Mouse (Mus musculus) ES-Bruce4 (cell line): ENCODE measurements around the gene Rnf216. TPM values are rescaled to one million over a fixed set of nuclear protein-coding genes. Genes with fewer than 3 reads are reported as not detected.

Source experiments
- H3K27ac ChIP-seq: 2 replicates; pipeline ENCODE4 v1.5.1; 2012; ENCODE audit warnings: low read length, inconsistent platforms; ENCODE audit not compliant: insufficient read depth
- H3K27me3 ChIP-seq: 2 replicates; pipeline ENCODE4 v1.6.1; 2012; ENCODE audit warnings: mild to moderate bottlenecking, low read length, inconsistent platforms; ENCODE audit not compliant: control insufficient read depth, poor library complexity, insufficient read depth, severe bottlenecking
- H3K36me3 ChIP-seq: 2 replicates; pipeline ENCODE4 v1.6.1; 2012; ENCODE audit warnings: inconsistent platforms, mild to moderate bottlenecking, low read length, moderate library complexity; ENCODE audit not compliant: control insufficient read depth, poor library complexity, insufficient read depth, severe bottlenecking
- H3K4me1 ChIP-seq: one replicate; pipeline ENCODE4 v1.8.1; 2011; ENCODE audit warnings: low read length; ENCODE audit not compliant: control insufficient read depth, insufficient read depth
- H3K4me3 ChIP-seq: 2 replicates; pipeline ENCODE4 v1.5.1; 2011; ENCODE audit warnings: low read depth, mild to moderate bottlenecking, low read length
- H3K9ac ChIP-seq: 2 replicates; pipeline ENCODE4 v1.6.1; 2012; ENCODE audit warnings: low read depth, mild to moderate bottlenecking, inconsistent platforms; ENCODE audit not compliant: poor library complexity, severe bottlenecking
- H3K9me3 ChIP-seq: replicated peaks from 2 replicates; pipeline ENCODE4 v1.6.1; 2012; ENCODE audit warnings: mild to moderate bottlenecking, low read length, inconsistent platforms; ENCODE audit not compliant: control insufficient read depth, poor library complexity, insufficient read depth, severe bottlenecking
- CTCF ChIP-seq: IDR thresholded peaks from one replicate; pipeline ENCODE4 v1.8.1; 2011; ENCODE audit warnings: low read depth, low read length
- EP300 ChIP-seq: IDR thresholded peaks from 2 replicates; pipeline ENCODE4 v1.6.1; 2011; ENCODE audit warnings: low read depth, low read length; ENCODE audit not compliant: insufficient read depth
- POLR2A ChIP-seq: IDR thresholded peaks from one replicate; pipeline ENCODE4 v1.8.1; 2011; ENCODE audit warnings: low read length; ENCODE audit not compliant: insufficient read depth
- polyA plus RNA-seq: library from polyadenylated mRNA; stranded (reverse); fragments of >200 nt; gene quantifications from 2 replicates; pipeline ENCODE4 v1.2.4, GENCODE M21; 2011; ENCODE audit warnings: low read depth; ENCODE audit not compliant: missing spikeins, insufficient read depth, insufficient read length

Rnf216 gene
- polyA plus RNA-seq, 1 experiment: 51.6 TPM

DNA sequence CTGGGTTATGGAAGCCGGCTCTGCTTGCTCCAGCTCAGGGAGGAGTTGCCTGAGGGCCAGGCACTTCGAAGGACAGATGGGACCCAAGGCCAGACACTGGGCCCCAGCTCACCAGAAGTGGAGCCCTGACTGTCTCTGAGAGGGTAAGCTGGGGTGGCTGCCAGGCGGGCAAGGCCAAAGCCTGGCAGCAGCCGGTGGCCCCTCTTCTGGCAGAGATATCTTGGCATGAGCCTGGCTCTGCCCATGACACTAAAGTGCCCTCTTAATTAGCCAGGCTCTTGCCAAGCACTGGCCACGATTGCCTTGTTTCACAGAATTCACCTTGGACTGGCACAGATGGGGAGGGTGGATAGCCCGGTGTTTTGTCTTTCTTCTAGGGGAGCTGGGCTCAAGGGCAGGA is 162.4 kb downstream of the Rnf216 start:
- Histone ChIP-seq H3K9ac (no peak overlapping the region), H3K4me1 (peaks cover 3% of the 10 kb centered on the region), H3K27me3 (no peaks in the 10 kb centered on the region), H3K36me3 (no peaks in the 10 kb centered on the region), H3K9me3 (no peaks in the 10 kb centered on the region), H3K4me3 (no peak overlapping the region), H3K27ac (no peak overlapping the region)
- no peak for TF ChIP-seq POLR2A
- no peak for TF ChIP-seq EP300
- TF ChIP-seq CTCF: no peak

DNA sequence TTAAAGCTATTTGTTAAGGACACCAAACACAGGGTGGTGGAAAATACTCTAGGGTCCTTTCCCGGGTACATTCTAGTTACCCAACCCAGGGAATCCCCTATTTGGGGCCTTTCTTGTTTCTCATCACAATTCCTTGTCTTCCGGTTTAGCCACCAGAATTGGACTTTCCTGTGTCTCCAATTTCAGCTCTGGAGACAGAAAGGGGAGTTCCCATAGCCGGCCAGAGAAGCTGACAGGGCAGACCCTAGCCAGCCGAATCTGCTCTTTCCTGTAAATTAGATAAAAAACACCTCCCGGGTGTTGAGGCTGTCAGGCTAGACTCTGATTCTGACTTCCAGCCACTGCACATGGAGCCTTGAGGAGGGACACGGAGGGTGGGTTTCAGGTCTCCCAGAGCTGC is 163.2 kb downstream of the Rnf216 start:
- no peaks in the 10 kb centered on the region for H3K9me3 ChIP-seq

DNA sequence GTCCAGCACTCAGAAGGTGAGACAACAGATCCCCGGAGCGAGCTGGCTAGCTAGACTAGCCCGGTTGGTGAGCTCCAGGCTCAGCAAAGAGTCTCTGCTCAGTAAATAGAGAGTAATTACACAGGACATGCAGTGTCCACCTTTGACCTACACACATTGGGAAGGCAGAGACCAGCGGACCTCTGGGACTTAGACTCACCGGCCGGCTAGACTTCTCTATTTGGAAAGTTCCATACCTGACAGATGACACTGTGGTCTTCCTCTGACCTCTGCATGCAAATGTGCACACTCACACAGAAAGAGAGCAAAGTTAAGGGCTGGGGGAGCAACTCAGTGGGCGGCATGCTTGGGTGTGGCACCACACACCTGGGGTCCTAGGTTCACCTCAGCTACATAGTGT is 165.3 kb downstream of the Rnf216 start:
- H3K9ac ChIP-seq: no peak overlapping the region
- TF ChIP-seq POLR2A (no peak), CTCF (no peak), EP300 (no peak)
- H3K9me3 ChIP-seq: no peaks in the 10 kb centered on the region
- H3K4me1 ChIP-seq: peaks cover 3% of the 10 kb centered on the region
- H3K4me3 ChIP-seq: no peak overlapping the region
- no peak overlapping the region for H3K27ac ChIP-seq
- H3K36me3 ChIP-seq: no peaks in the 10 kb centered on the region
- H3K27me3 ChIP-seq: no peaks in the 10 kb centered on the region

More for the DNA sequence above, 163.2 kb downstream of the Rnf216 start:
- Histone ChIP-seq H3K4me3 (no peak overlapping the region), H3K27me3 (no peaks in the 10 kb centered on the region), H3K9ac (no peak overlapping the region), H3K27ac (no peak overlapping the region), H3K36me3 (no peaks in the 10 kb centered on the region), H3K4me1 (peaks cover 3% of the 10 kb centered on the region)
- TF ChIP-seq POLR2A (no peak), CTCF (no peak), EP300 (no peak)

DNA sequence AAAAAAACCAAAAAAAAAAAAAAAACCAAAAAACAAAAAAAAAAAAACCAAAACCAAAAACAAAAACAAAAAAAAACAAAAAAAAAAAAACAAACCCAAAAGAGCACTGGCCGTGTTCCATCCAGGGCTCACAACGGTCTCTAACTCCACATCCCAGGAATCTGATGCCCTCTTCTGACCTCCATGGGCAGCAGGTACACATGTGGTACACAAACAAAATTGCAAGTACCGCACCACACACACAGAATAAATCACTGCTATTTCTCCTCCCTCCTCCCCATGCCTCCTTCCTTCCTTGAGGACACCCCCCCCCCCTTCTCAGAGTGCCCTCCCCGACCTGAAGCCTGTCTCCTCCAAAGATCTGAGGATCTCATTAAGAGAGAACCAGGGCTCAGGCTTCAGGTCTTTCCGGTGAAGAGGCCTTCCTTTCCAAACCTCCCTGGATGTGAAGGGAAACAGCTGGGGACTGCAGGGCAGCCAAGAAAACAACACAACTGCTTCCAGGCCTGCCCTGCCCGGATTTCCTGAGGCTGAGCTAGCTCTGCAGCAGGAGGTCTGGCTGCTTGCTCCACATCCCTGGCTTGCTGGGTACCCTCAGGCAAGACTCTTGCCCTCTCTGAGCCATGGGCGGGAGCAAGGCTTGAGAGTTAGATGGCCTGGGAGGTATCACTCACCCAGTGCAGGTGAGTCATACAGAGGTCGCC is 167.7 kb downstream of the Rnf216 start:
- no peak overlapping the region for H3K27ac ChIP-seq

More for the DNA sequence above, 167.7 kb downstream of the Rnf216 start:
- TF ChIP-seq EP300 (no peak), POLR2A (no peak), CTCF (no peak)
- no peak overlapping the region for H3K9ac ChIP-seq
- H3K27me3 ChIP-seq: no peaks in the 10 kb centered on the region
- H3K36me3 ChIP-seq: no peaks in the 10 kb centered on the region
- H3K9me3 ChIP-seq: no peaks in the 10 kb centered on the region
- no peak overlapping the region for H3K4me3 ChIP-seq
- no peaks in the 10 kb centered on the region for H3K4me1 ChIP-seq

Other genes with a start within 250 kb of the Rnf216 start
- 19.3 and 21.2 TPM in 2 replicates for gene Fbxl18, start 217.6 kb downstream of the Rnf216 start, polyA plus RNA-seq
- 3,823 and 4,237 TPM in 2 replicates for gene Actb, start 206.2 kb downstream of the Rnf216 start, polyA plus RNA-seq
- gene Fscn1, start 152.7 kb downstream of the Rnf216 start, polyA plus RNA-seq: 139 and 155 TPM in 2 replicates
- 0.42 and 0.52 TPM in 2 replicates for gene Olfr718-ps1, start 34.6 kb upstream of the Rnf216 start, polyA plus RNA-seq
- 6.5 and 7.9 TPM in 2 replicates for gene Rbak, start 67.8 kb upstream of the Rnf216 start, polyA plus RNA-seq
- gene Spdye4b, start 68.0 kb upstream of the Rnf216 start, polyA plus RNA-seq: not detected in 2 replicates
- not detected in 2 replicates for gene Spdye4a, start 113.9 kb upstream of the Rnf216 start, polyA plus RNA-seq
- 11.4 and 12.4 TPM in 2 replicates for gene Zfp12, start 122.2 kb upstream of the Rnf216 start, polyA plus RNA-seq
- gene Zfp316, start 157.0 kb upstream of the Rnf216 start, polyA plus RNA-seq: 2.3 and 2.8 TPM in 2 replicates
- gene Zfp853, start 180.6 kb upstream of the Rnf216 start, polyA plus RNA-seq: 0.93 and 1.2 TPM in 2 replicates
- gene E130309D02Rik, start 202.4 kb upstream of the Rnf216 start, polyA plus RNA-seq: 22.3 and 23.8 TPM in 2 replicates
- gene Zdhhc4, start 216.3 kb upstream of the Rnf216 start, polyA plus RNA-seq: 27.2 and 28.9 TPM in 2 replicates
- gene Grid2ip, start 244.3 kb upstream of the Rnf216 start, polyA plus RNA-seq: 0.38 and 0.57 TPM in 2 replicates